Mouse (Mus musculus): ENCODE measurements at regions not wholly inside any gene's neighbourhood (a gene's known extent, or its start where the extent isn't known, plus 50 kb on each side); places are given as distances from the start of the nearest gene placed in this dataset.

DNA sequence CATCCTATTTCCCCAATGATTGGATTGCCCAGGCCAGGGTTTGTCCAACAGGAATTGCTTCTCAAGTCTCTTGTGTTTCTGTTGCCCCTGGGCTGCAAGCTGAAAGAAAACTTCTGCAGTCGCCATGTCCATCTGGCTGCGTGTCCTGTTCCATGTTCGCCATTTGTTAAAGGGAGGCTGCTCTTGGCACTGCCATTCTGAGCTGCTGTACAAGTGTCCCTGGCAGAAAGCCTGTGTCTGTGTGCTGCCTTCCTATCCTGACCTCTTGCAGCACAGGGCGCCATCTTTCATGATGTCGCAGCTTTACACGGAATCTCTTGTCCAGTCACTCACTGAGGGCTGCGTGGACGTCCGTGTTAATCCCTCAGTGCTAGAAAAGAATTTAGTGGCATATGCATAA, 349.2 kb downstream of the Agtpbp1 start:
- peak; percentile 42 to 49 for DNase-seq (ENCODE audit: low spot score in 2 of 2)

DNA sequence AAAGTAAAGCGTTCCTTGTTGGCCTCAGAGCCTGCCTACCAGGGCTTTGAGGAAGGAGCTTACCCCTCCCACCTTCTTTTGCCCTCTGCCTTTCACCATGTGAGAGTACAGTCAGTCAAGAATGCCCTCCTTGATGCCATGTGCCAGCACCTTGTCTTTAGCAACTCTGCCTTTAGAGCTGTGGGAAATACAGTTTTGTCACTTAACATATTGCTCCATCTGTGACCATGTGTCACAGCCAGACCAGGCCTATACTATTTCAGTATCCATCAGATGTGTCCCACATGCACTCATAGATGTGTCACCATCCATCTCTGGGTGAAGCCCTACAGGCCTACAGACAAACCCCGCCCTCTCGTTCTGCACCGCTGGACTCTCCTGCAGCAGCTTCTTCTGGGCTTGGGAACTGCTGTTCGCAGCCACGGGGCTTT, 355.9 kb downstream of the Agtpbp1 start:
- DNase-seq (ENCODE audit: low spot score in 2 of 2), result no peak

DNA sequence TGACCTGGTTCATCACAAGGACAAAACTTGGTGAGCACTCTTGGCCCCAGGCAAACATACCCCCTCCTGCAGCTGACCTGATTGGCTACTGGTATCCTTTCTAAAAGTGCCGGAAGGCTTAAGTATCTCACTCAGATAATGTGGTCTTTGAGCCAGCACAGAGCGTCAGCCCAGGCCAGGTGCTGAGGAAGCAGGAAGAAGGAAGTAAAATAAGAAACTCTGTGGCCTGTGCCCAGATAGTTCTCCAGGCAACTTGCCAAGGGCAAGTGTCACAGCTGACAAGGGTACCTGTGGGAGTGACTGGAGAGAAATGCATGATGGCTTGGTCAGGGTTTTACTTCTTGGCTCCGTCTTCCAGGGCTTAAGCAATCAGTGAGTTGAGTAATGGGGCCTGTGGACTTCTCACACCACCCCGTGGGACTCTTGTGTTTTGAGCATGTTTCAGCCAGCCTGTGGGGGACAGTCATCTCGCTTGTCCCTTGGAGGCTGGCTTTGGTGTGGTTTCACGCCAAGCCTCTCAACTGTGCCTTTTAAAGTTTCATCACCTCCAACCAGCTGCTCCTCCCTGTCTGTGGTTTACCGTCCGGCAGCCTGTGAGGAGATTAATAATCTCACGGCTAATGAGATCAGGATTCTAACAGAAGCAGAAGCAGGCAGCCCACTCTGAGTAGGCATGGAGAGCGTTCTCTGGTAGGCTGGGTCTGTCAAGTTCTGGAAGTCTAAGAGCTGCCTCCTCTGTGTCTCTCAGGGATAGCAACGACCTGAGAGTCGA, 356.8 kb downstream of the Agtpbp1 start:
- no peak for DNase-seq (ENCODE audit: low spot score in 2 of 2)

DNA sequence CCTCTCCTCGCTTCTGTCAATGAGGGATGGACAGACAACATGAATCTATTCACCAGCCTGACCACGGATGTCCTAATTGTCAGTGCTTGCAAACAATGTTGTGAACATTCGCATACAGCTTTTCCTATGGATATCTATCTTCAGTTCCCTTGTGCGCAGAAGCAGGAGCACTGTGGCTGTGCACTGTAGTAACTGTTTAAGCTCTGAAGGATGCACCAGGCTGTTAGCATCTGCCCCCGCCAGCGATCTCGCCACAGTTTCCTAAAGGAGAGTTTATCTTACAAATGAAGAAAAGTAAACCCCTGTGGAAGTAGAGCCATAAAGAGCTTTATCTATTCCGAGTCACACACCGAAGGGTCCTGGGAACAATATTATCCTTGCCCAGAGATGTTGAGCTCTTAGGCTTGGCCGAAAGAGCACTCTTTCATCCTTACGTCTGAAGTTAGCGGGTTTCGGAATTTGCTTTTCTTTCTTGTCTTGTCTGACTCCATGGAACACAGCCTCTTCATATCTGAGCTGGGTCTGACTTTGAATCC, 357.4 kb downstream of the Agtpbp1 start:
- no peak for DNase-seq (ENCODE audit: low spot score in 2 of 2)

DNA sequence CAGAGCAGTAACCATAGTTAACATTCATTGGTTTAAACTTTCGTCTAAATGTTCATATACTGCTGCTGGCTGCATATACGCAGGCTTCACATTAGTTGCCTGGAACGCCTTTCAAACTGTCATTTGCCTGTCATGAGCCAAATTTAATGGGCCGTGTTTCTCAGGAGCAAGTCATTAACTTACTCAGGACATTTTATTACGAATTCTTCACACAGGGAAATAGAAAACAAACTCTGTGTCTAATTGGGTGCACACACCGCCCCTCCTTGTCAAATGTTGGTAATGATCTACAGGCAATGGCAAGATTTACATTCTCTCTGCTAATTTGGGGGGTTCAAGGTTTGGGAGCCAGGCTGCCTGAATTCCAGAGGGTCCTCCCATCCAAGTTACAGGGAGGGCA, 364.4 kb downstream of the Agtpbp1 start:
- DNase-seq (ENCODE audit: low spot score in 2 of 2), result no peak

DNA sequence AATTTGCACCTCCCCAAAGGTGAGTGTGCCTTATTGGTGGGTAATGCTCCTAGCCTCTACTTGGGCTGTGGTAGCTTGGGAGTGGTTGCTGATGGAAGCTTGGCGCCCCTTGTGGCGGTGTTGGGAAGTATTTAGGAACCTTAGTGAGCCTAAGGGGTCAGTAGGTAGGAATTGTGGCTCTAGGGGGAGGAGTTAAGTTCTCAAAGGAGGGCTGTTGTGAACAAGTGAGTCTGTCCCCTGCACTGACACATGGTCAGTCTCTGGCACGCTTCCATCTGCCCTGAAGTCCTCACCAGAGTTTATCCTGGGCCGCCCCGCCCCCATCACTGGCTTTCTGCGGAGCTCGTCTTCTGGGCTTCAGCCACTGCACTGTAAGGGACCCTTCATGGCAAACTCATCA, 364.9 kb downstream of the Agtpbp1 start:
- peak; percentile 37 for DNase-seq (ENCODE audit: low spot score in 2 of 2)

DNA sequence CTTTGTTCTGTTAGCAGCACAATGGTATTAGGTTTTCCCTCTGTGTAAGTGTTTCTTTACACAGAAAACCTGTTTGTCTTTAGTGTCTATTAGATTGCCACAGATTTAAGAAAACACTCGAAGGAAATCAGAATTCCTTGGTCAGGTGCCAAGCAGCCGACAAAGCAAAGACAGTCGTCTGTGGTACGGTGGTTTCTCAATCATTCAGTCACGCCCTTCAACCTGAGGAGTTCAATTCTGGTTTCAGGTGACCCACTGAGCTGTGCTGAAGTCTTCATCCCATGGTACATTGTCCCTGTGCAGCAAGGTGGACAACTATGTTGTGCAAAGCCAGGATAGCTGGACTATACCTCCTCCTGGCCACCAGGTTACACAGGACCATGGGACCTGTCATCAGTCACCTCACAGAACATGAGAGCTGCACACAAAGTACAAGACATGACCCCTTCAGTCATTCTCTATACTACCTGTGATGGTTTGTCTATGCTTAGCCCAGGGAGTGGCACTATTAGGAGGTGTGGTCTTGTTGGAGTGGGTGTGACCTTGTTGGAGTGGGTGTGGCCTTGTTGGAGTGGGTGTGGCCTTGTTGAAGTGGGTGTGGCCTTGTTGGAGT, 368.2 kb downstream of the Agtpbp1 start:
- DNase-seq (ENCODE audit: low spot score in 2 of 2), result no peak

DNA sequence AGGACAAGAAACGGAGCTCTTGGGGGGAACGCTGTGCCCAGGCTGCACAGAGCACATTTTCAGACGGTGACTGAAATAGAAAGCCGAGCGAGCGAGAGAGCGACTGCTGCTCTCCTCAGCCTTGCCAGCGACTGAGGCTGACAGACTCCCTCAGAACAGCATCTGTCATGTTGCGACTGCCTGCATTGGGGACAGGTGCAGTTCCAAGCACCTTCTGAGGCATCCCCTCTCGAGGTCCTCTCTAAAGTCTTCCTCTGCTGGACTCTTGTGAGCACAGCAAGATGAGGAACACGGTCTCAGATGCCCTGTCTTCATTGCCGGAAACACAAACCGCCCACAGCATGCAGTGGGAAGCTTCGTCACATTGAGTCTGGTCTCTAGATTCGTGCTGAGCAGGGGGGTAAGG, 372.7 kb downstream of the Agtpbp1 start:
- DNase-seq (ENCODE audit: low spot score in 2 of 2), result peak; percentile 38 to 49

DNA sequence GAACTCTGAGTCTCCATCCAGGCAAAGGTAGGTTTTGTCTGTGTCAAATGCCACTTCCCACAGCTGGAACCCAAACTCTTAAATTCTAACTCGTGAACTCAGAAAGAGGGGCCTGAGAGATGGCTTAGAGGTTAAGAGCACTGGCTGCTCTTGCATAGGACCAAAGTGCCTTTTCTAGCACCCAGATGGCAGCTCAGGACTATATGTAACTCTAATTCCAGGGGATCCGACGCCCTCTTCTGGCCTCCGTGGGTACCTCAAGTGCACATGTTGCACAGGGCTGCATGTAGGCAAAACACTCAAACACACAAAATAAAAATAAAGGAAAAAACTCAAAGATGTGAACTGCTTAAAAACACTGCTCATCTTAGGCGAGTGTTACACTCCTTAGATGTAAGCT, 374.2 kb downstream of the Agtpbp1 start:
- no peak for DNase-seq (ENCODE audit: low spot score in 2 of 2)

DNA sequence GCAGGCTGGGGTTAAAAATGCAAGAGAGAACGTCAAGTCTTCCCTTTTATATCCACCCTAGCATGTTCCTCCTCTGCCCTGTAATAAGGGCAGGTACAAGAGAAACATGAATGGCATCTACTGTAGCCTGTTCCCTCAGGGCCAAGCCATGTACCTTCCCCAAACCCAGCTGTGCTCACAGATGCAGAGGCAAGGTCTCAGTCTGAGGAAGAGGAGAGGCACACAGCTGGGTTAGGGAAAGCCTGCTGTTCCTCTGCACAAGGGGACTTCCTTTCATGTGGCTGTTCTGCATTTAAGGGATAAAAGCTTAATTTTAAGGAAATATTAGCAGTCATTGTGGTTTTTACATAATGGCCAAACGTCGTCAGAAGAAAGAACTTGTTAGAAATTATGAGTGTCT, 378.8 kb downstream of the Agtpbp1 start:
- no peak for DNase-seq (ENCODE audit: low spot score in 2 of 2)

DNA sequence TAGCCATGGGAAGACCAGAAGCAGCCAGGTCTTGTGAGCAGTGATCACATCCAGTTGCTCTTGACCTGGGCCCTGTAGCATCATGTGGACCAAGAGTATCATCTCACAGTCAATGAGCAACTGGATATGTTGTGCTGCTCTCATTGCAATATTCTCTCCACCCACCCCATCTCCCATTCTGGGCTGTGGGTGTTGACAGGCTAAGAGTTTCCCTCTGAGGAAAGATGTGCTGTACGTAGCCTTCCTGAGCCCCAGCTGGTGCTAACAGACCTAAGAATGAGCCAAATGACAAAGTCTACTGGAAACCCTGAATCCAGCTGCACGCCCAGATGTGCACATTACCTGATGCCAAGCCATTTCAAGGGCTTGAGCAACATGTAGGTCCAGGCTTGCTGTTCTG, 380.5 kb downstream of the Agtpbp1 start:
- no peak for DNase-seq (ENCODE audit: low spot score in 2 of 2)

DNA sequence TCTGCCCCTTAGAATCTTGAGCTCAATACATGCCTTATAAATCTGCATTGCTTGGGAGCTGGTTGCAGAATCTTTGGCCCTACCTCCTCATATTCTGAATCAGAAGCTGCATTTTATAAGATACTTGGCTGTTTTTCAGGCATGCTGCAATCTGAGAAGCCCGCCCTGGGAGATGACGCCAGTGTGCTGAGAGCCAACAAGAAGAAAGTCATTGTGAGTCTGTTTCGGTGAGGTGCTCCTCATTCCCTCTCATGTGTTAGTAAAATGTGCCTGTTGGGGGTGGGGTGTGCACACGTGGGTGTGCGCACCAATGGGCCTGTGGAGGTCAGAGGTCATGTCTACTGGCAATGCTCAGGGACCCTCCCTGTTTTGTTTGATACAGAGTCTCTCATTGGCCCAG, 388.7 kb downstream of the Agtpbp1 start:
- DNase-seq (ENCODE audit: low spot score in 2 of 2), result no peak

DNA sequence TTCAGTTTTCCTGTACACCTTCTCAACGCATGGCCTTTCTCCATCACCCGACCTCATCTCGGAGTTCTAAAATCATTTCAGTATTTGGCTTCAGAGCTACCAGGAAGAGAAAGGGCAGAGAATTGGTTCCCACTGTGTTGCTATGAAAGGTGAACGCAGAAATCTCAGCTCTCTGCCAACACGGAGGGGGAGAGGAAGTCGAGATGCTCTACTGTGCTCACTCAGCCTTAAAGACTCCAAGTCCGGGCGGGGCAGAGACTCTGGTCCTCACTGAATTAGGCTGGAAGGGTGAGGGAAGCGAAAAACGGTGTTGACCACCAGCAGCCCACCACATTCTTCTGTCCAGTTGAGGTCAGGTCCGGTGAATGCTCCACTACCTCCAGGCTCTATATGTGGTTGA, 382.1 kb downstream of the Ntrk2 start:
- no peak for DNase-seq (ENCODE audit: low spot score in 2 of 2)
